Mouse (Mus musculus) liver, embryonic 16.5 days (tissue): ENCODE measurements around the gene Ftl1. TPM values are rescaled to one million over a fixed set of nuclear protein-coding genes. Genes with fewer than 3 reads are reported as not detected.

Experiments used
- ATAC-seq: fragments of 200-750 bp; cut with Nextera tagmentation; 2 replicates; pipeline ENCODE4 v1.8.0; 2017; ENCODE audit warnings: low read depth, mild to moderate bottlenecking, moderate number of reproducible peaks, moderate library complexity
- H3K27ac ChIP-seq: fragments of 300-500 bp; sonication (generic); 2 replicates; pipeline ENCODE4 v1.5.1; 2014; ENCODE audit warnings: mild to moderate bottlenecking, low read length
- H3K27me3 ChIP-seq: fragments of 300-500 bp; sonication (generic); 2 replicates; pipeline ENCODE4 v1.6.1; 2014; ENCODE audit warnings: low read depth, low read length, mixed read lengths; ENCODE audit not compliant: control insufficient read depth, insufficient read depth
- H3K36me3 ChIP-seq: fragments of 300-500 bp; sonication (generic); 2 replicates; pipeline ENCODE4 v1.6.1; 2014; ENCODE audit warnings: mild to moderate bottlenecking; ENCODE audit not compliant: control insufficient read depth, insufficient read depth
- H3K4me1 ChIP-seq: fragments of 300-500 bp; sonication (generic); 2 replicates; pipeline ENCODE4 v1.6.1; 2014; ENCODE audit warnings: low read depth, low read length, mixed read lengths; ENCODE audit not compliant: control insufficient read depth
- H3K4me2 ChIP-seq: fragments of 300-500 bp; sonication (generic); 2 replicates; pipeline ENCODE4 v1.6.1; 2014; ENCODE audit warnings: low read depth, low read length, mixed read lengths
- H3K4me3 ChIP-seq: fragments of 300-500 bp; sonication (generic); 2 replicates; pipeline ENCODE4 v1.5.1; 2014; ENCODE audit warnings: low read depth, mild to moderate bottlenecking, low read length
- H3K9ac ChIP-seq: fragments of 300-500 bp; sonication (generic); 2 replicates; pipeline ENCODE4 v1.6.1; 2014; ENCODE audit warnings: low read depth, low read length
- H3K9me3 ChIP-seq: fragments of 300-500 bp; sonication (generic); replicated peaks from 2 replicates; pipeline ENCODE4 v1.6.1; 2016; ENCODE audit warnings: low read length; ENCODE audit not compliant: control insufficient read depth
- WGBS: fragments of 180-500 bp; shearing (Covaris S2); extraction: QIAGEN DNeasy Blood & Tissue Kit; methylation state at CpG from one replicate; pipeline ENCODE4 v1.1.7; 2014; ENCODE audit not compliant: insufficient replicate concordance; 5-methylcytosine and 5-hydroxymethylcytosine counted together
- polyA plus RNA-seq: library from polyadenylated mRNA; unstranded; fragments of >200 nt; fragmentation: Nextera tagmentation; extraction: Ambion mirVana; gene quantifications from 2 replicates; pipeline ENCODE4 v1.2.1, GENCODE M21; 2015

Ftl1 gene
- polyA plus RNA-seq, 1 experiment from 2014 or later, result 6,125 TPM

DNA sequence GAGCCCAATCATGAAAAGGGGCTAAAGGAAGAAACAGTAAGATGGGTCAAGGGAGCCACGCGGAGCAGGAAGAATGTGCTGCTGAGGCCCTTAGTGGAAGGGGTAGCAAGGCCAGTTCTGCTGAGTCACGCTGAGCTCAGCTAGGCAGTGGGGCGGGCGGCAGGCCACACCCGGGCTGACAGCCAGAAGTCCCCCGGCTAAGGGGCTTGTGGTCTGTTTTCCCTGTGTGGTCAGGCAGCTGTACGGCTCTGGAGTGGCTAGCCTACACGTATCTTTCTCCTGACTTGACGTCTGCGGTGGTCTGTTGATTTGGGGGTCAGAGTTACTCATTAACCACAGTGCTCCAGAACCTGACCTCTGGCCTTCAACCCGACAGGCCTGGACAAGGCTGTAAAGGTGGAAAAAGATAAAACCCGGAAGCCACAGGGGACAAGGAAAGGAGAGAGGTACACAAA is 1.2 kb upstream of the Ftl1 start:
- peak; percentile 70 for ATAC-seq
- Histone ChIP-seq H3K4me3 (peak overlapping the region; percentile 70), H3K36me3 (peaks cover 31% of the 10 kb centered on the region), H3K9ac (peak overlapping the region; percentile 70), H3K9me3 (no peaks in the 10 kb centered on the region), H3K27ac (peak overlapping the region; percentile 99), H3K4me2 (peak overlapping the region; percentile 79), H3K27me3 (no peaks in the 10 kb centered on the region), H3K4me1 (peaks cover 58% of the 10 kb centered on the region)
- WGBS, result 2% methylated on average over 13 of the region's 13 CpGs

DNA sequence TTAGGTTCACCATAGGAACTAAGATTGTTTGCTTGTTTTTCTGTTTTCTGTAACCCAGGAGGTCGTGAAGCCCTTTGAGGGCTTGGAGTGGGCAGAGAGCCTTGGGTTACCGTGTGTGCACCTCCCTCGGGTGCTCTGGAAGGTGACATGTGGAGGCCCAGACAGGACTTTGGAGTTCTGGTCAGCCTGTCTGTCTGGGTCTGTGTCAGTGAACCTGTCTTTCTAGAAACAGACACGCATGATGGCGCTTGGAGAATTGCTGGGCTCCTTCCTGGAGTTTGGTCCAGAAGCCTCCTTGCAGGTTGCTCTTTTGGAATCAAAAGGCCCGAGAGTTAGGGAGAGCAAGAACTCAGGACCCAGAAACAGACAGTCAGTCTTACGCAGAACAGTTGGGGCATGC is 693 bp upstream of the Ftl1 start:
- H3K4me1 ChIP-seq, result peaks cover 53% of the 10 kb centered on the region
- peak overlapping the region; percentile 70 for H3K4me3 ChIP-seq
- no peaks in the 10 kb centered on the region for H3K27me3 ChIP-seq
- peaks cover 31% of the 10 kb centered on the region for H3K36me3 ChIP-seq
- peak overlapping the region; percentile 79 for H3K4me2 ChIP-seq
- H3K9me3 ChIP-seq, result no peaks in the 10 kb centered on the region
- WGBS, result 26% methylated on average over 7 of the region's 7 CpGs
- H3K9ac ChIP-seq, result peak overlapping the region; percentile 70
- peak overlapping the region; percentile 99 for H3K27ac ChIP-seq
- ATAC-seq, result no peak

DNA sequence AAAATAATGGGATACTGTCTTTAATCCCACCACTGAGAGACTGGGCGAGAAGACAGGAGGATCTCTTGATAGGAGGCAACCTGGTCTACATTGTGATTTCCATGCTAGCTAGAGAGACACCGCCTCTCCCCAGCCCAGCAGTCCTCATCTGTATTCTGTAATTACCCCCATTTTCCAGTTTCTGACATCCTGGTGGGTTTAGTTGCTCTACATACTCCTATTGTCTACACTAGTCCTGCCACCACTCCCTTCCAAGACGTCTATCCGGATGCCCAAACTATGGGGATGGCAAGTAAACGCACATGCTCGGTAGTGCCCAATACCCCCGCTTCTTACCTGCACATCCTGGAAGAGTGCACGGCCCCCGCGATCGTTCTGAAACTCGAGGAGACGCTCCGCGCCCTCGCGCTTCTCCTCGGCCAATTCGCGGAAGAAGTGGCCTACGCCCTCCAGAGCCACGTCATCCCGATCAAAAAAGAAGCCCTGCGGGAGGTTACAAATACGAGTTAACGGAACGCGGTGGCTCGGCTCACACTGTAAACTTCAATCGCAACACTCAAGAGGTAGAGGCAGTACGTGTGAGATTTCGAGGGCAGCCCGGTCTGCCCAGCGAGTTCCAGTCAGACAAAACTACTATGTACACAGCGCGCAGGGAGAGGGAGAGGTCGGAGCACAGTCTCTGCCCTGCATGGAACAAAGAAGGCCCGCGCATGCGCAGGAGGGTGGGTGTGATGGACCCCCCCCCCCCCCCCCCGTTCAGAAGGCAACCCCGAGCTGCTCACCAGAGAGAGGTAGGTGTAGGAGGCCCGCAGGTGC is 728 bp downstream of the Ftl1 start:
- 1% methylated on average over 41 of the region's 43 CpGs for WGBS
- H3K27ac ChIP-seq, result peak overlapping the region; percentile 93
- peaks cover 50% of the 10 kb centered on the region for H3K4me1 ChIP-seq
- peaks cover 29% of the 10 kb centered on the region for H3K36me3 ChIP-seq
- no peaks in the 10 kb centered on the region for H3K27me3 ChIP-seq
- ATAC-seq, result peak; percentile 28
- H3K4me2 ChIP-seq, result peak overlapping the region; percentile 84
- peak overlapping the region; percentile 70 for H3K4me3 ChIP-seq
- H3K9ac ChIP-seq, result peak overlapping the region; percentile 71
- no peaks in the 10 kb centered on the region for H3K9me3 ChIP-seq

DNA sequence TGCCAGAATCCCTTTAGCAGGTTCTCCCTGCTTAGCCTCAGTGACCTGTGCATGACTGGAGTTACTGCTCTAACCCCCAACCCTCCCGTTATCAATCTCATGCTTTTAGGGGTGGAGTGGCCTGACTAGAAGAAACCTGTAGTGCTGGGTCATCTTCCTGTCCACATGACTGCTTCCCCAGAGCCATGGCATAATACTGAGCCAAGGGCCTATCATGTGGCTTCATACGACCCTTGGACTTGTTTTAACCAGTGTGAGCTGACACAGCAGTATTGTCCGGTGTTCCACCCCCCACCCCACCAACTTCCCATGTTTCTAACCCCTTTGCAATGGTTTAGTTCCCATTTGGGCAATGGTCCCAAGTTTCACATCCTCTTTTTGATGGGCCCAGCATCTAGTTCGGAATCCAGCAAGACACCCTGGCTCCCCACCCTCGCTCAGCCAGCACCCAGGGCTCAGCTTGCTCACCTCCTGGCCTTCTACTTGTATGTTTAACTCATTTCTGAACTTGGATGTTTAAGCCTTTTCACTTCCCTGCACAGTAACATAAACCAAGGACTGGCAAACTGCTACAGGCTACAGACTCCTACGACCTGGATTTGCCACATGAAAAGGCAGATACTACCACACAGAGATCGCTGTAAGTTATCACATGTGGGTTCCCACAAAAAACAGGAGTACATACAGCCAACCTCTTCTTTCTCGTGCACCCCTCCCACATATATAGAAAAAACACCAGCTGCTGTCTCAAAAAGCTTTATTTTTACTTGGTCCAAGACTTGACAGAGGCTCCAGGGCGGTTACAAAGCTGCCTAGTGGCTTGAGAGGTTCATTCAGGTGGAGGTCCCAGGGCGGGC is 2.3 kb downstream of the Ftl1 start:
- Histone ChIP-seq H3K9ac (peak overlapping the region; percentile 43), H3K4me3 (peak overlapping the region; percentile 70), H3K27me3 (no peaks in the 10 kb centered on the region), H3K27ac (peak overlapping the region; percentile 93), H3K9me3 (no peaks in the 10 kb centered on the region), H3K4me2 (peak overlapping the region; percentile 84), H3K36me3 (peaks cover 27% of the 10 kb centered on the region), H3K4me1 (peaks cover 50% of the 10 kb centered on the region)
- peak; percentile 15 for ATAC-seq
- WGBS, result 40% methylated on average over 10 of the region's 10 CpGs

DNA sequence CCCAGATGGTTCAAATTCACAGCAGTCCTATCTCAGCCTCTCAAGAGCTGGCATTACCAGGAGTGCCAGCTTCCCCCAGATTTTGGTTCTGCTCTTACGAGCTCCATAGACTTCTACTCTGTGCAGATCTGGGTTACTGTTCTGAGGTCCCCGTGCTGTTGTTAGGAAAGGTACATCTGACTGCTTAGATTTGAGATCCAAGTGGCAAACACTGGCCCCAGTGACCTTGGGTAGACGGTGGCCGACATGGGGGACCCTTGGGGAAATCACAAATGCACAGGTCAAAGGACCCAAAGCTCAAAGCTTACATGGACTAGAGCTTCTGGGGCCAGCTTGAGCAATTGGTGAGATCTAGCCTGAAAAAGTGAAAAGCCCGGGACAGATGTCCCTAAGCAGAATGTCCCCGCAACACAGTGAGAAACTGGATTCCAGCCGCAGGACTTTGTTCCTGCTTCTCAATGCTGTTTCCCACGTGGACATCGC is 2.9 kb downstream of the Ftl1 start:
- no peak for ATAC-seq
- Histone ChIP-seq H3K4me2 (peak overlapping the region; percentile 84), H3K27me3 (no peaks in the 10 kb centered on the region), H3K9ac (no peak overlapping the region; the same call in 1 of the 2 replicates), H3K36me3 (peaks cover 25% of the 10 kb centered on the region), H3K4me3 (peak overlapping the region; percentile 70), H3K9me3 (no peaks in the 10 kb centered on the region), H3K4me1 (peaks cover 47% of the 10 kb centered on the region), H3K27ac (peak overlapping the region; percentile 93)
- 47% methylated on average over 9 of the region's 9 CpGs for WGBS

DNA sequence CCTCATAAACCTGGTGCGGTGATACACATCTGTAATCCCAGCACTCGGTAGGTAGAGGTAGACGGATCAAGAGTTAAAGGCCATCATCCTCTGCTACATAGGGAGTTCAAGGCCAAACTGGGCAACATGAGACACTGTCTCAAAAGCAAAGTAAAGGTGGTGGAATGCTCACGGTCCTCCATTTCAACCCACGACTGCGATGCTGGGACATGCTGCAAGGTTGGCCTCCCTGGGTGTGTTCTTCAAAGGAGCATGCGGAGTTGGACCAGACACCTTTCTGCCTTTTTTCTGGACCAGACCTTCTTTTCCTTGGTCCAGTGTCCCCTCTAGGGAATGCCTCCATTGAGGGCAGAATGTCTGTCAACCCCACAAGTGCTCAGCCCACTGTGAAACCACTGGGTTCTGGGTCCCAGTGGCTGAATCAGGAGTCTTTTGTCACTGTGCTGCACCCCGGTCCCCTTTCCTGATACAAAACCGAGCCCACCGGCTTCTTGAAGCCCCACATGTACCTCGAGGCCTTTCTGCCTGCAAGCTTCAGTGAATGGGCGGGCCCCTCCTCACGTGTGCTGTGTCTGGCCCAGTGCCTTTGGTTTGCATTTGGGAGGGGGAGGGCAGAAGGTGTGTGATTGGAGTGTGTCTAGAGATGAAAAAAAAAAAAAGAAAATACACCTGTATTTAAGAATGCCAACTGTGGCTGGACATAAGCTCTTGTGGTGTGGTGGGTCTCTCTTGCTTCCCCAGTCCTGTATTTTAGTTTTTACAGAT is 3.6 kb downstream of the Ftl1 start:
- ATAC-seq, result no peak
- 76% methylated on average over 13 of the region's 13 CpGs for WGBS
- Histone ChIP-seq H3K4me2 (no peak overlapping the region), H3K9ac (no peak overlapping the region), H3K27me3 (no peaks in the 10 kb centered on the region), H3K9me3 (no peaks in the 10 kb centered on the region), H3K27ac (peak overlapping the region; percentile 93; the same call in 1 of the 2 replicates), H3K4me1 (peaks cover 48% of the 10 kb centered on the region), H3K4me3 (no peak overlapping the region), H3K36me3 (peaks cover 25% of the 10 kb centered on the region)

DNA sequence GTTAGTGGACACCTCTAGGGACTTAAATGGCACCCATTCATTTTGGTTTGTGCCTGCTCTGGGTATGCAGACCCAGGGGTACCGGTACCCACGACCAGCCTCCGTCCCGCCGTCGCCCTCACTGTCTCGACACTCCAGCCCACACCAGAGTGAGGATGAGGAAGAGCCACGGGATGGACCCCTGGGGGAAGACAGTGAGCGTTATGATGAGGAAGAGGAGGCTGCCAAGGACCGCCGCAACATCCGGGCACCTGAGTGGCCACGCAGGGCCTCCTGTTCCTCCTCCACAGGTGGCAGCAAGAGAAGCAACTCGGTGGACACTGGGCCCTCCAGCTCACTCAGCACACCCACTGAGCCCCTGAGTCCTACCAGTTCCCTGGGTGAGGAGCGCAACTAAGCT is 4.7 kb downstream of the Ftl1 start:
- H3K4me2 ChIP-seq, result no peak overlapping the region
- H3K9me3 ChIP-seq, result no peaks in the 10 kb centered on the region
- no peaks in the 10 kb centered on the region for H3K27me3 ChIP-seq
- peaks cover 25% of the 10 kb centered on the region for H3K36me3 ChIP-seq
- no peak overlapping the region for H3K4me3 ChIP-seq
- WGBS, result 89% methylated on average over 15 of the region's 15 CpGs
- no peak for ATAC-seq
- H3K9ac ChIP-seq, result no peak overlapping the region
- H3K27ac ChIP-seq, result no peak overlapping the region
- peaks cover 36% of the 10 kb centered on the region for H3K4me1 ChIP-seq

DNA sequence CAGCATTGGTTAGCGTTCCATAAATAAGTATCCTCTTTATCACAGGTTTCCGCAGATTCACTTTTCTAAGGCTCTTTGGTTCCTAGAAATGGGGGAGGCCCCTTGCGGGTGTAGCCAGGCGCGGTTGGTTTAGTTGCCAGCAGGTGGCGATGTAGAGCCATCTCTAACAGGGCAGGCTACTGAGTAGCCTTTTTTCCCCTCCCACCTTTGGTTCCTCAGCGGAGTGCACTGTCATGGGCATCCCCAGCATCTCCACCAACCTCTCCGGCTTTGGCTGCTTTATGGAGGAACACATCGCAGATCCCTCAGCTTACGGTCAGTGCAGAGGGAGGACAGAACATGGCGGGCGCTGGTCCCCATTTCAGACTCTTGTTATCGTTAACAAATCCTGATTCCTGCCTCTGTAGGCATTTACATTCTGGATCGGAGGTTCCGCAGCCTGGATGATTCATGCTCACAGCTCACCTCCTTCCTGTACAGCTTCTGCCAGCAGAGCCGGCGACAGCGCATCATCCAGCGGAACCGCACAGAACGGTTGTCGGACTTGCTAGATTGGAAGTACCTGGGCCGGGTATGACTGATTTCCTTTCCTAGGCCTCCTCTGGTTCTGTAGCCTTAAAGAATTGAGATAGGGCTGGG is 8.2 kb downstream of the Ftl1 start:
- WGBS, result 51% methylated on average over 23 of the region's 23 CpGs
- no peak overlapping the region for H3K4me2 ChIP-seq
- peak; percentile 76 for ATAC-seq
- H3K9me3 ChIP-seq, result no peaks in the 10 kb centered on the region
- H3K36me3 ChIP-seq, result peaks cover 5% of the 10 kb centered on the region; the same call in 1 of the 2 replicates
- H3K27ac ChIP-seq, result no peak overlapping the region
- no peak overlapping the region for H3K4me3 ChIP-seq
- peaks cover 20% of the 10 kb centered on the region for H3K4me1 ChIP-seq
- H3K27me3 ChIP-seq, result no peaks in the 10 kb centered on the region
- H3K9ac ChIP-seq, result no peak overlapping the region
